Mouse (Mus musculus) gastrocnemius, postnatal 14 days (tissue): Measurements from ENCODE around the gene Procr. TPM values are rescaled to one million over a fixed set of nuclear protein-coding genes. Genes with fewer than 3 reads are reported as not detected.

ENCODE experiments used
- DNase-seq: peaks from one replicate; pipeline ENCODE4 v3.0.0; 2021; ENCODE audit warnings: mixed read lengths
- intact Hi-C: fragments of 180-260 bp; cut with DNase I; formaldehyde crosslinking; loops from one replicate; pipeline ENCODE4 v1.15.1; 2025; ENCODE audit warnings: low total_unique reads
- total RNA-seq, 2 experiments: library from RNA; stranded (reverse); gene quantifications; 2 replicates each; pipeline ENCODE4 v1.2.3; 2021

Procr gene
- total RNA-seq, 2 experiments from 2014 or later = 10.3 to 12.7 TPM

GRCm38 (mm10) chr2:155792899-155793298, 42.0 kb downstream of the Procr start:
- DNase-seq = no peak
- intact Hi-C loops = no loop called here

- intact Hi-C loops = no loop called here
Measured at GRCm38 (mm10) chr2:155794674-155795445, 43.9 kb downstream of the Procr start.

GRCm38 (mm10) chr2:155798613-155799012, 47.7 kb downstream of the Procr start:
- intact Hi-C loops = no loop called here

More at GRCm38 (mm10) chr2:155794674-155795445, 43.9 kb downstream of the Procr start:
- DNase-seq = no peak

GRCm38 (mm10) chr2:155802761-155803160, 51.8 kb downstream of the Procr start:
- DNase-seq = no peak
- intact Hi-C loops = no loop called here

More at GRCm38 (mm10) chr2:155798613-155799012, 47.7 kb downstream of the Procr start:
- DNase-seq = no peak

- DNase-seq = no peak
- intact Hi-C loops = no loop called here
Measured at GRCm38 (mm10) chr2:155804053-155804452, 53.1 kb downstream of the Procr start.

Other genes starting within 250 kb of the Procr start
- 10 to 100 TPM; 26.6 to 31.3 TPM for gene Acss2, start 233.2 kb upstream of the Procr start, total RNA-seq
- gene Ggt7, start 232.9 kb upstream of the Procr start, total RNA-seq = 1 to 10 TPM in 1 of 2 experiments, under 1 TPM in 1; 0.57 to 1.2 TPM
- 1 to 10 TPM; 7.4 to 8.3 TPM for gene Gss, start 158.3 kb upstream of the Procr start, total RNA-seq
- 1 to 10 TPM; 1.4 to 2.0 TPM for gene Myh7b, start 139.9 kb upstream of the Procr start, total RNA-seq
- 10 to 100 TPM; 77.6 to 84.1 TPM for gene Trpc4ap, start 58.7 kb upstream of the Procr start, total RNA-seq
- gene Edem2, start 21.6 kb upstream of the Procr start, total RNA-seq = 1 to 10 TPM; 6.0 to 6.2 TPM
- gene Gm17581, start 15.3 kb upstream of the Procr start, total RNA-seq = not detected
- under 1 TPM in 1 of 2 experiments, not detected in 1; 0.08 TPM for gene Mmp24, start 24.2 kb downstream of the Procr start, total RNA-seq
- gene BC029722, start 68.3 kb downstream of the Procr start, total RNA-seq = 10 to 100 TPM; 17.8 to 19.3 TPM
- gene Eif6, start 75.8 kb downstream of the Procr start, total RNA-seq = 10 to 100 TPM; 48.0 to 48.3 TPM
- gene Fam83c, start 83.7 kb downstream of the Procr start, total RNA-seq = not detected
- 100 to 1,000 TPM; 106 to 129 TPM for gene Uqcc1, start 179.2 kb downstream of the Procr start, total RNA-seq
- not detected for gene Gm15557, start 189.6 kb downstream of the Procr start, total RNA-seq
- not detected for gene Gdf5, start 194.2 kb downstream of the Procr start, total RNA-seq
- gene Cep250, start 205.3 kb downstream of the Procr start, total RNA-seq = 1 to 10 TPM; 5.5 to 5.6 TPM